Mouse (Mus musculus) lung, embryonic 14.5 days (tissue): ENCODE measurements at regions not wholly inside any gene's neighbourhood (a gene's known extent, or its start where the extent isn't known, plus 50 kb on each side); places are given as distances from the start of the nearest gene placed in this dataset.
"Not testable (repeated sequence)": the region's sequence is repeated elsewhere in the genome, so short reads cannot be mapped to it uniquely, and the experiment has no call there.

Experiments
- ATAC-seq: fragments of 200-750 bp; cut with Nextera tagmentation; 2 replicates; pipeline ENCODE4 v1.8.0; 2017; ENCODE audit warnings: mild to moderate bottlenecking, moderate TSS enrichment, moderate library complexity; ENCODE audit not compliant: insufficient read depth
- DNase-seq: peaks from one replicate; pipeline ENCODE4 v3.0.0-alpha.2; 2015
- H3K27ac ChIP-seq: fragments of 300-500 bp; sonication (generic); 2 replicates; pipeline ENCODE4 v1.5.1; 2014; ENCODE audit warnings: low read depth, mild to moderate bottlenecking, moderate library complexity
- H3K27me3 ChIP-seq: fragments of 300-500 bp; sonication (generic); 2 replicates; pipeline ENCODE4 v1.6.1; 2014; ENCODE audit warnings: low read length, control low read depth; ENCODE audit not compliant: insufficient read depth
- H3K36me3 ChIP-seq: fragments of 300-500 bp; sonication (generic); 2 replicates; pipeline ENCODE4 v1.6.1; 2014; ENCODE audit warnings: control low read depth; ENCODE audit not compliant: insufficient read depth
- H3K4me1 ChIP-seq: fragments of 300-500 bp; sonication (generic); 2 replicates; pipeline ENCODE4 v1.6.1; 2014; ENCODE audit warnings: antibody characterized with exemption, control low read depth; ENCODE audit not compliant: insufficient read depth
- H3K4me2 ChIP-seq: fragments of 300-500 bp; sonication (generic); 2 replicates; pipeline ENCODE4 v1.6.1; 2014; ENCODE audit warnings: mild to moderate bottlenecking
- H3K4me3 ChIP-seq: fragments of 300-500 bp; sonication (generic); 2 replicates; pipeline ENCODE4 v1.5.1; 2014; ENCODE audit warnings: low read depth, low read length
- H3K9ac ChIP-seq: fragments of 300-500 bp; sonication (generic); 2 replicates; pipeline ENCODE4 v1.6.1; 2014
- H3K9me3 ChIP-seq: fragments of 300-500 bp; sonication (generic); 2 replicates; pipeline ENCODE4 v1.6.1; 2016; ENCODE audit warnings: low read depth, low read length, control low read depth
- CTCF ChIP-seq: IDR thresholded peaks from 2 replicates; pipeline ENCODE4 v1.5.1; 2016; ENCODE audit warnings: antibody characterized with exemption, low read depth
- WGBS: fragments of 180-500 bp; shearing (Covaris S2); extraction: QIAGEN DNeasy Blood & Tissue Kit; methylation state at CpG from one replicate; pipeline ENCODE4 v1.1.7; 2014; 5-methylcytosine and 5-hydroxymethylcytosine counted together

GRCm38 (mm10) chr17:61291129-61291528 lies 1590.0 kb downstream of the Efna5 start:
- WGBS, result 70% methylated on average over 3 of the region's 3 CpGs

GRCm38 (mm10) chr17:61288590-61288989 lies 1592.5 kb downstream of the Efna5 start:
- Histone ChIP-seq H3K36me3 (no peaks in the 10 kb centered on the region), H3K27ac (no peak overlapping the region), H3K9me3 (no peaks in the 10 kb centered on the region), H3K9ac (no peak overlapping the region), H3K4me1 (no peaks in the 10 kb centered on the region), H3K4me3 (no peak overlapping the region), H3K27me3 (no peaks in the 10 kb centered on the region), H3K4me2 (no peak overlapping the region)
- no peak for ATAC-seq
- 61% methylated on average over 2 of the region's 2 CpGs for WGBS
- no peak for TF ChIP-seq CTCF
- DNase-seq, result no peak

More at GRCm38 (mm10) chr17:61291129-61291528, 1590.0 kb downstream of the Efna5 start:
- Histone ChIP-seq H3K9me3 (no peaks in the 10 kb centered on the region), H3K4me2 (no peak overlapping the region), H3K36me3 (no peaks in the 10 kb centered on the region), H3K4me3 (no peak overlapping the region), H3K4me1 (no peaks in the 10 kb centered on the region), H3K27ac (no peak overlapping the region), H3K27me3 (no peaks in the 10 kb centered on the region), H3K9ac (no peak overlapping the region)
- ATAC-seq (no peak), DNase-seq (no peak)
- TF ChIP-seq CTCF, result no peak

GRCm38 (mm10) chr17:61273631-61274030 lies 1607.5 kb downstream of the Efna5 start:
- no peaks in the 10 kb centered on the region for H3K36me3 ChIP-seq
- no peak overlapping the region for H3K4me3 ChIP-seq
- H3K9ac ChIP-seq, result no peak overlapping the region
- ATAC-seq (no peak), DNase-seq (no peak)
- H3K9me3 ChIP-seq, result no peaks in the 10 kb centered on the region
- no peak overlapping the region for H3K4me2 ChIP-seq
- no peaks in the 10 kb centered on the region for H3K27me3 ChIP-seq
- H3K27ac ChIP-seq, result no peak overlapping the region
- no peaks in the 10 kb centered on the region for H3K4me1 ChIP-seq
- no peak for TF ChIP-seq CTCF

GRCm38 (mm10) chr17:61256526-61256925 lies 1624.6 kb downstream of the Efna5 start:
- not testable (repeated sequence) for H3K4me1 ChIP-seq, H3K27me3 ChIP-seq, H3K36me3 ChIP-seq, H3K4me3 ChIP-seq, H3K9ac ChIP-seq, H3K9me3 ChIP-seq, H3K27ac ChIP-seq, H3K4me2 ChIP-seq
- DNase-seq (peak; percentile 64), ATAC-seq (peak; percentile 80; the same call in 1 of the 2 replicates)
- WGBS, result 27% methylated on average over 1 of the region's 1 CpGs

- Histone ChIP-seq H3K9me3 (no peaks in the 10 kb centered on the region), H3K36me3 (no peaks in the 10 kb centered on the region), H3K4me2 (no peak overlapping the region), H3K4me1 (no peaks in the 10 kb centered on the region), H3K4me3 (no peak overlapping the region), H3K9ac (no peak overlapping the region), H3K27me3 (no peaks in the 10 kb centered on the region), H3K27ac (no peak overlapping the region)
- 74% methylated on average over 3 of the region's 3 CpGs for WGBS
- ATAC-seq (no peak), DNase-seq (no peak)
- TF ChIP-seq CTCF, result no peak
Measured at GRCm38 (mm10) chr17:61248411-61248810, 1632.7 kb downstream of the Efna5 start.

GRCm38 (mm10) chr17:61217198-61217722 lies 1663.9 kb downstream of the Efna5 start:
- Histone ChIP-seq H3K27me3 (no peaks in the 10 kb centered on the region), H3K9ac (no peak overlapping the region), H3K4me3 (no peak overlapping the region), H3K4me2 (no peak overlapping the region), H3K27ac (no peak overlapping the region), H3K36me3 (no peaks in the 10 kb centered on the region), H3K4me1 (no peaks in the 10 kb centered on the region), H3K9me3 (no peaks in the 10 kb centered on the region)
- WGBS, result 40% methylated on average over 7 of the region's 7 CpGs
- no peak for TF ChIP-seq CTCF
- DNase-seq, result peak; percentile 40
- peak; percentile 24; the same call in 1 of the 2 replicates for ATAC-seq

GRCm38 (mm10) chr17:61204316-61204715 lies 1676.8 kb downstream of the Efna5 start:
- Histone ChIP-seq H3K36me3 (no peaks in the 10 kb centered on the region), H3K9ac (no peak overlapping the region), H3K27me3 (no peaks in the 10 kb centered on the region), H3K9me3 (no peaks in the 10 kb centered on the region), H3K4me1 (no peaks in the 10 kb centered on the region), H3K4me3 (no peak overlapping the region), H3K4me2 (no peak overlapping the region), H3K27ac (no peak overlapping the region)
- ATAC-seq, result no peak
- no peak for TF ChIP-seq CTCF
- 81% methylated on average over 3 of the region's 3 CpGs for WGBS
- no peak for DNase-seq

GRCm38 (mm10) chr17:61187880-61188279 lies 1693.2 kb downstream of the Efna5 start:
- H3K9me3 ChIP-seq, H3K4me1 ChIP-seq, DNase-seq, H3K4me3 ChIP-seq, H3K27me3 ChIP-seq, H3K36me3 ChIP-seq, H3K9ac ChIP-seq, H3K4me2 ChIP-seq, H3K27ac ChIP-seq, ATAC-seq: not testable (repeated sequence)
- WGBS, result 72% methylated on average over 3 of the region's 3 CpGs
